Mouse (Mus musculus): ENCODE data around the gene Tmem107.

Tmem107 gene

GRCm38 (mm10) chr11:69074776-69075069 is 4.1 kb downstream of the Tmem107 start:
- DNase-seq (ENCODE audit: low read depth, low spot score): no peak

GRCm38 (mm10) chr11:69075764-69076479 is 5.3 kb downstream of the Tmem107 start:
- no peak for DNase-seq (ENCODE audit: low read depth, low spot score)

GRCm38 (mm10) chr11:69076572-69076971 is 6.0 kb downstream of the Tmem107 start:
- DNase-seq (ENCODE audit: low read depth, low spot score): no peak

- no peak for DNase-seq (ENCODE audit: low read depth, low spot score)
Measured at GRCm38 (mm10) chr11:69077316-69077715, 6.7 kb downstream of the Tmem107 start.

GRCm38 (mm10) chr11:69078041-69078440 is 7.4 kb downstream of the Tmem107 start:
- DNase-seq (ENCODE audit: low read depth, low spot score): no peak

GRCm38 (mm10) chr11:69078805-69079438 is 8.3 kb downstream of the Tmem107 start:
- DNase-seq (ENCODE audit: low read depth, low spot score): no peak

GRCm38 (mm10) chr11:69080102-69080854 is 9.7 kb downstream of the Tmem107 start:
- DNase-seq (ENCODE audit: low read depth, low spot score): no peak

- DNase-seq (ENCODE audit: low read depth, low spot score): no peak
Measured at GRCm38 (mm10) chr11:69080855-69081222, 10.2 kb downstream of the Tmem107 start.

GRCm38 (mm10) chr11:69081613-69082012 is 11.0 kb downstream of the Tmem107 start:
- DNase-seq (ENCODE audit: low read depth, low spot score): no peak

GRCm38 (mm10) chr11:69085608-69086007 is 15.0 kb downstream of the Tmem107 start:
- DNase-seq (ENCODE audit: low read depth, low spot score): no peak

GRCm38 (mm10) chr11:69086390-69086789 is 15.8 kb downstream of the Tmem107 start:
- no peak for DNase-seq (ENCODE audit: low read depth, low spot score)

- no peak for DNase-seq (ENCODE audit: low read depth, low spot score)
Measured at GRCm38 (mm10) chr11:69087082-69087481, 16.5 kb downstream of the Tmem107 start.

- no peak for DNase-seq (ENCODE audit: low read depth, low spot score)
Measured at GRCm38 (mm10) chr11:69087597-69087996, 17.0 kb downstream of the Tmem107 start.

- peak; percentile 80 for DNase-seq (ENCODE audit: low read depth, low spot score)
Measured at GRCm38 (mm10) chr11:69088103-69088855, 17.7 kb downstream of the Tmem107 start, which contains the start of gene Vamp2. Gene Vamp2, plus strand, starts transcription at chr11:69088490.

GRCm38 (mm10) chr11:69088856-69089615 is 18.4 kb downstream of the Tmem107 start:
- no peak for DNase-seq (ENCODE audit: low read depth, low spot score)

GRCm38 (mm10) chr11:69089616-69090290 is 19.1 kb downstream of the Tmem107 start:
- DNase-seq (ENCODE audit: low read depth, low spot score): no peak

GRCm38 (mm10) chr11:69090367-69090766 is 19.8 kb downstream of the Tmem107 start:
- DNase-seq (ENCODE audit: low read depth, low spot score): no peak

GRCm38 (mm10) chr11:69091566-69092385 is 21.2 kb downstream of the Tmem107 start:
- no peak for DNase-seq (ENCODE audit: low read depth, low spot score)

- DNase-seq (ENCODE audit: low read depth, low spot score): peak; percentile 76
Measured at GRCm38 (mm10) chr11:69092386-69092751, 21.8 kb downstream of the Tmem107 start.

- no peak for DNase-seq (ENCODE audit: low read depth, low spot score)
Measured at GRCm38 (mm10) chr11:69092871-69093270, 22.3 kb downstream of the Tmem107 start.

Data from forelimb bud, embryonic 11.5 days (tissue).